ENCODE assay signal across 8 mouse cellular contexts in the genomic region with DNA sequence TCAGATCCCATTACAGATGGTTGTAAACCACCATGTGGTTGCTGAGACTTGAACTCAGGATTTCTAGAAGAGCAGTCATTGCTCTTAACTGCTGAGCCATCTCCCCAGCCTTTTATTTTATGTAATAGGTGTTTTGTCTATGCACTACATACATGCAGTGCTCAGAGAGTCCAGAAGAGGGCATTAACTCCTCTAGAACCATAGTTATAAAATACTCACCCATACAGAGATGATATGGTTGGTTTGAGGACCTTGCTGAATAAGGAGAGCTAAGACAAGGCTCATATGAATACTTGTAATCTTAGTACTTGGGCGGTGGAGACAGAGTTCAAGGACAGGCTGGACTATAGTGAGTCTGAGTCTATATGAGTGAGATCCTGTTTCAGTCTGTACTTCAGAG. TPM values are rescaled to one million over a fixed set of nuclear protein-coding genes. Genes with fewer than 3 reads are reported as not detected.
A peak's percentile ranks its signal among the peaks of the same experiment; 100 is the strongest.
DNase-seq lines count a peak whose midpoint lies in the region; ATAC-seq lines count a peak whose summit lies in the region.

No protein-coding gene starts in this region.

- DNase-seq in heart, adult 8-10 months (ENCODE audit: low spot score) = peak; percentile 57
- peak; percentile 68 to 72 for DNase-seq in B cell, adult 2 months
- peak; percentile 69 for DNase-seq in adipocyte (ENCODE audit: low spot score)
- DNase-seq in embryonic facial prominence, embryonic 14.5 days (ENCODE audit: low spot score) = peak; percentile 65
- DNase-seq in kidney, postnatal 36 days = peak; percentile 81 to 87

- H3K27me3 ChIP-seq in heart, embryonic 11.5 days (ENCODE audit: control insufficient read depth, insufficient read depth, low read length) = no peaks in the 10 kb centered on the region
- H3K27me3 ChIP-seq in embryonic facial prominence, embryonic 14.5 days (replicated peaks; ENCODE audit: control insufficient read depth, insufficient read depth, low read length) = no peaks in the 10 kb centered on the region
- no peaks in the 10 kb centered on the region for H3K27me3 ChIP-seq in forebrain, embryonic 16.5 days (replicated peaks; ENCODE audit: control insufficient read depth, insufficient read depth, low read length)

- no peaks in the 10 kb centered on the region for H3K9me3 ChIP-seq in heart, embryonic 11.5 days (replicated peaks; ENCODE audit: control insufficient read depth, low read length)
- no peaks in the 10 kb centered on the region for H3K9me3 ChIP-seq in embryonic facial prominence, embryonic 14.5 days (ENCODE audit: control insufficient read depth, low read length)
- H3K9me3 ChIP-seq in forebrain, embryonic 16.5 days (ENCODE audit: control insufficient read depth, low read length) = no peaks in the 10 kb centered on the region

- H3K36me3 ChIP-seq in heart, embryonic 11.5 days (ENCODE audit: control insufficient read depth, insufficient read depth, low read length) = 0 out of 2 replicates have a peak, but pooled peaks cover 5% of the 10 kb centered on the region
- peaks cover 57% of the 10 kb centered on the region for H3K36me3 ChIP-seq in embryonic facial prominence, embryonic 14.5 days (ENCODE audit: control insufficient read depth, insufficient read depth, low read length)
- H3K36me3 ChIP-seq in forebrain, embryonic 16.5 days (ENCODE audit: control insufficient read depth, insufficient read depth) = peaks cover 9% of the 10 kb centered on the region

- no peak overlapping the region for H3K9ac ChIP-seq in heart, embryonic 11.5 days (ENCODE audit: low read depth, low read length)
- H3K9ac ChIP-seq in embryonic facial prominence, embryonic 14.5 days (ENCODE audit: low read depth, low read length) = no peak overlapping the region
- H3K9ac ChIP-seq in forebrain, embryonic 16.5 days (replicated peaks; ENCODE audit: low read depth, low read length) = no peak overlapping the region

- WGBS in heart, embryonic 11.5 days (ENCODE audit: insufficient replicate concordance) = 72% methylated on average over 1 of the region's 1 CpGs
- WGBS in embryonic facial prominence, embryonic 14.5 days = 85% methylated on average over 1 of the region's 1 CpGs
- WGBS in forebrain, embryonic 16.5 days = 92% methylated on average over 1 of the region's 1 CpGs

- no peak overlapping the region for H3K27ac ChIP-seq in heart, embryonic 11.5 days (ENCODE audit: low read depth, low read length)
- no peak overlapping the region for H3K27ac ChIP-seq in embryonic facial prominence, embryonic 14.5 days (replicated peaks; ENCODE audit: low read depth, low read length)
- no peak overlapping the region for H3K27ac ChIP-seq in forebrain, embryonic 16.5 days (ENCODE audit: low read length)

- H3K4me1 ChIP-seq in heart, embryonic 11.5 days (ENCODE audit: control insufficient read depth, insufficient read depth, low read length) = no peaks in the 10 kb centered on the region
- H3K4me1 ChIP-seq in embryonic facial prominence, embryonic 14.5 days (ENCODE audit: control insufficient read depth, insufficient read depth, low read length) = no peaks in the 10 kb centered on the region
- H3K4me1 ChIP-seq in forebrain, embryonic 16.5 days (replicated peaks; ENCODE audit: control insufficient read depth, insufficient read depth, low read length) = no peaks in the 10 kb centered on the region

- ATAC-seq in heart, embryonic 11.5 days (replicated peaks; ENCODE audit: insufficient number of reproducible peaks, low FRiP score, low TSS enrichment) = no peak
- 0 out of 2 replicates have a peak, but pooled peaks have one; percentile 26 for ATAC-seq in embryonic facial prominence, embryonic 14.5 days (ENCODE audit: low read depth)
- peak; percentile 83 for ATAC-seq in neutrophil, adult 5-6 weeks (ENCODE audit: extremely low read depth, insufficient number of reproducible peaks, low FRiP score, poor library complexity, severe bottlenecking)
- ATAC-seq in forebrain, embryonic 16.5 days = no peak

- no peak overlapping the region for H3K4me2 ChIP-seq in heart, embryonic 11.5 days
- H3K4me2 ChIP-seq in embryonic facial prominence, embryonic 14.5 days (ENCODE audit: low read depth, low read length) = no peak overlapping the region
- no peak overlapping the region for H3K4me2 ChIP-seq in forebrain, embryonic 16.5 days (ENCODE audit: low read length)

- no peak overlapping the region for H3K4me3 ChIP-seq in heart, embryonic 11.5 days (ENCODE audit: low read depth, low read length)
- no peak overlapping the region for H3K4me3 ChIP-seq in embryonic facial prominence, embryonic 14.5 days (ENCODE audit: low read depth, low read length)
- no peak overlapping the region for H3K4me3 ChIP-seq in forebrain, embryonic 16.5 days (replicated peaks; ENCODE audit: low read length)

RNA-seq across cellular contexts. Expression of a gene that starts 15.6 kb away (rescaled TPM):
- total RNA-seq in heart, adult 8-10 months (2022) = 10 to 100 TPM; 28.4 to 40.4 (median 30.9) TPM
- polyA plus RNA-seq in heart, embryonic 11.5 days (2014; fragmentation: Nextera tagmentation; extraction: Ambion mirVana) = 34.4 TPM in 2 replicates
- polyA plus RNA-seq in embryonic facial prominence, embryonic 14.5 days (2014; fragmentation: Nextera tagmentation; extraction: Ambion mirVana) = 32.4 and 38.6 TPM in 2 replicates
- 124 and 134 TPM in 2 replicates for total RNA-seq in neutrophil, adult 5-6 weeks (2017)
- 28.2 and 29.5 TPM in 2 replicates for polyA plus RNA-seq in forebrain, embryonic 16.5 days (2015; fragmentation: Nextera tagmentation; extraction: Ambion mirVana)

Comparison
In these comparisons a context has a peak if more than half of its experiments do, and no peak if none do; other contexts are left out.
1. ATAC-seq: peak in embryonic facial prominence, embryonic 14.5 days (single experiment) and neutrophil, adult 5-6 weeks (single experiment); none in heart, embryonic 11.5 days (single experiment) and forebrain, embryonic 16.5 days (single experiment).
2. Peak in every context shown above with its lines, with median percentiles within 50 percentile points of each other: DNase-seq.